Mouse (Mus musculus): Measurements from ENCODE around the gene Gm10260. TPM values are rescaled to one million over a fixed set of nuclear protein-coding genes. Genes with fewer than 3 reads are reported as not detected.

Gene Gm10260
- 13.5 and 16.4 TPM in 2 replicates for polyA plus RNA-seq (2011; ENCODE audit: insufficient read depth, insufficient read length, low read depth, missing spikeins)

- no peak for TF ChIP-seq POLR2A (IDR thresholded peaks at IDR 0.05; ENCODE audit: insufficient read depth, low read length)
- TF ChIP-seq CTCF (IDR thresholded peaks at IDR 0.05; ENCODE audit: low read depth, low read length), result no peak
- TF ChIP-seq EP300 (IDR thresholded peaks at IDR 0.05; ENCODE audit: insufficient read depth, low read depth, low read length), result no peak
- Histone ChIP-seq H3K9me3 (replicated peaks; ENCODE audit: control insufficient read depth, insufficient read depth, low read length, poor library complexity, severe bottlenecking) (no peaks in the 10 kb centered on the region), H3K4me3 (ENCODE audit: low read depth, low read length) (no peak within 1 kb of the TSS), H3K4me1 (ENCODE audit: control insufficient read depth, insufficient read depth, low read length) (no peaks in the 10 kb centered on the region), H3K27me3 (ENCODE audit: control insufficient read depth, insufficient read depth, low read length, poor library complexity, severe bottlenecking) (no peaks in the 10 kb centered on the region), H3K27ac (ENCODE audit: insufficient read depth, low read length) (no peak within 1 kb of the TSS), H3K36me3 (ENCODE audit: control insufficient read depth, insufficient read depth, low read length, poor library complexity, severe bottlenecking) (no peaks in the 10 kb centered on the region), H3K9ac (ENCODE audit: low read depth, poor library complexity, severe bottlenecking) (no peak within 1 kb of the TSS)
Measured at GRCm38 (mm10) chr13:97760532-97760931, at the start of gene Gm10260. Gene Gm10260, minus strand, starts transcription at chr13:97760632.

- Histone ChIP-seq H3K36me3 (ENCODE audit: control insufficient read depth, insufficient read depth, low read length, poor library complexity, severe bottlenecking) (no peaks in the 10 kb centered on the region), H3K4me3 (ENCODE audit: low read depth, low read length) (no peak overlapping the region), H3K9ac (ENCODE audit: low read depth, poor library complexity, severe bottlenecking) (no peak overlapping the region), H3K4me1 (ENCODE audit: control insufficient read depth, insufficient read depth, low read length) (no peaks in the 10 kb centered on the region), H3K9me3 (replicated peaks; ENCODE audit: control insufficient read depth, insufficient read depth, low read length, poor library complexity, severe bottlenecking) (no peaks in the 10 kb centered on the region), H3K27me3 (ENCODE audit: control insufficient read depth, insufficient read depth, low read length, poor library complexity, severe bottlenecking) (no peaks in the 10 kb centered on the region), H3K27ac (ENCODE audit: insufficient read depth, low read length) (no peak overlapping the region)
- no peak for TF ChIP-seq POLR2A (IDR thresholded peaks at IDR 0.05; ENCODE audit: insufficient read depth, low read length)
- no peak for TF ChIP-seq CTCF (IDR thresholded peaks at IDR 0.05; ENCODE audit: low read depth, low read length)
- TF ChIP-seq EP300 (IDR thresholded peaks at IDR 0.05; ENCODE audit: insufficient read depth, low read depth, low read length), result no peak
Measured at GRCm38 (mm10) chr13:97809828-97810227, 49.4 kb upstream of the Gm10260 start.

- no peaks in the 10 kb centered on the region for H3K27me3 ChIP-seq (ENCODE audit: control insufficient read depth, insufficient read depth, low read length, poor library complexity, severe bottlenecking)
- no peak overlapping the region for H3K4me3 ChIP-seq (ENCODE audit: low read depth, low read length)
- H3K9ac ChIP-seq (ENCODE audit: low read depth, poor library complexity, severe bottlenecking), result no peak overlapping the region
- H3K4me1 ChIP-seq (ENCODE audit: control insufficient read depth, insufficient read depth, low read length), result no peaks in the 10 kb centered on the region
- TF ChIP-seq POLR2A (IDR thresholded peaks at IDR 0.05; ENCODE audit: insufficient read depth, low read length), result no peak
- no peak for TF ChIP-seq EP300 (IDR thresholded peaks at IDR 0.05; ENCODE audit: insufficient read depth, low read depth, low read length)
- no peak for TF ChIP-seq CTCF (IDR thresholded peaks at IDR 0.05; ENCODE audit: low read depth, low read length)
- H3K27ac ChIP-seq (ENCODE audit: insufficient read depth, low read length), result no peak overlapping the region
- H3K36me3 ChIP-seq (ENCODE audit: control insufficient read depth, insufficient read depth, low read length, poor library complexity, severe bottlenecking), result no peaks in the 10 kb centered on the region
- no peaks in the 10 kb centered on the region for H3K9me3 ChIP-seq (replicated peaks; ENCODE audit: control insufficient read depth, insufficient read depth, low read length, poor library complexity, severe bottlenecking)
Measured at GRCm38 (mm10) chr13:97805907-97806306, 45.5 kb upstream of the Gm10260 start.

- TF ChIP-seq EP300 (IDR thresholded peaks at IDR 0.05; ENCODE audit: insufficient read depth, low read depth, low read length) (peak; percentile 83), POLR2A (IDR thresholded peaks at IDR 0.05; ENCODE audit: insufficient read depth, low read length) (no peak)
- Histone ChIP-seq H3K27ac (ENCODE audit: insufficient read depth, low read length) (no peak overlapping the region), H3K9ac (ENCODE audit: low read depth, poor library complexity, severe bottlenecking) (no peak overlapping the region), H3K4me1 (ENCODE audit: control insufficient read depth, insufficient read depth, low read length) (peaks cover 2% of the 10 kb centered on the region), H3K9me3 (replicated peaks; ENCODE audit: control insufficient read depth, insufficient read depth, low read length, poor library complexity, severe bottlenecking) (no peaks in the 10 kb centered on the region), H3K36me3 (ENCODE audit: control insufficient read depth, insufficient read depth, low read length, poor library complexity, severe bottlenecking) (no peaks in the 10 kb centered on the region), H3K27me3 (ENCODE audit: control insufficient read depth, insufficient read depth, low read length, poor library complexity, severe bottlenecking) (no peaks in the 10 kb centered on the region), H3K4me3 (ENCODE audit: low read depth, low read length) (no peak overlapping the region)
Measured at GRCm38 (mm10) chr13:97802386-97802785, 42.0 kb upstream of the Gm10260 start.

- H3K4me1 ChIP-seq (ENCODE audit: control insufficient read depth, insufficient read depth, low read length), result peaks cover 2% of the 10 kb centered on the region
- H3K36me3 ChIP-seq (ENCODE audit: control insufficient read depth, insufficient read depth, low read length, poor library complexity, severe bottlenecking), result no peaks in the 10 kb centered on the region
- no peak for TF ChIP-seq CTCF (IDR thresholded peaks at IDR 0.05; ENCODE audit: low read depth, low read length)
- no peak overlapping the region for H3K4me3 ChIP-seq (ENCODE audit: low read depth, low read length)
- H3K9me3 ChIP-seq (replicated peaks; ENCODE audit: control insufficient read depth, insufficient read depth, low read length, poor library complexity, severe bottlenecking), result no peaks in the 10 kb centered on the region
- no peak overlapping the region for H3K27ac ChIP-seq (ENCODE audit: insufficient read depth, low read length)
- H3K9ac ChIP-seq (ENCODE audit: low read depth, poor library complexity, severe bottlenecking), result no peak overlapping the region
- no peaks in the 10 kb centered on the region for H3K27me3 ChIP-seq (ENCODE audit: control insufficient read depth, insufficient read depth, low read length, poor library complexity, severe bottlenecking)
Measured at GRCm38 (mm10) chr13:97797462-97797861, 37.0 kb upstream of the Gm10260 start.

GRCm38 (mm10) chr13:97794780-97795179 is 34.3 kb upstream of the Gm10260 start:
- Histone ChIP-seq H3K9ac (ENCODE audit: low read depth, poor library complexity, severe bottlenecking) (no peak overlapping the region), H3K4me3 (ENCODE audit: low read depth, low read length) (no peak overlapping the region), H3K36me3 (ENCODE audit: control insufficient read depth, insufficient read depth, low read length, poor library complexity, severe bottlenecking) (no peaks in the 10 kb centered on the region), H3K4me1 (ENCODE audit: control insufficient read depth, insufficient read depth, low read length) (peaks cover 2% of the 10 kb centered on the region), H3K27ac (ENCODE audit: insufficient read depth, low read length) (no peak overlapping the region), H3K9me3 (replicated peaks; ENCODE audit: control insufficient read depth, insufficient read depth, low read length, poor library complexity, severe bottlenecking) (no peaks in the 10 kb centered on the region), H3K27me3 (ENCODE audit: control insufficient read depth, insufficient read depth, low read length, poor library complexity, severe bottlenecking) (no peaks in the 10 kb centered on the region)
- TF ChIP-seq CTCF (IDR thresholded peaks at IDR 0.05; ENCODE audit: low read depth, low read length) (no peak), POLR2A (IDR thresholded peaks at IDR 0.05; ENCODE audit: insufficient read depth, low read length) (no peak), EP300 (IDR thresholded peaks at IDR 0.05; ENCODE audit: insufficient read depth, low read depth, low read length) (no peak)

Measured in ES-Bruce4 (cell line).